Mouse (Mus musculus): Measurements from ENCODE around the gene Cnp.
"Not testable (repeated sequence)": the region's sequence is repeated elsewhere in the genome, so short reads cannot be mapped to it uniquely, and the experiment has no call there.

Cnp gene

DNA sequence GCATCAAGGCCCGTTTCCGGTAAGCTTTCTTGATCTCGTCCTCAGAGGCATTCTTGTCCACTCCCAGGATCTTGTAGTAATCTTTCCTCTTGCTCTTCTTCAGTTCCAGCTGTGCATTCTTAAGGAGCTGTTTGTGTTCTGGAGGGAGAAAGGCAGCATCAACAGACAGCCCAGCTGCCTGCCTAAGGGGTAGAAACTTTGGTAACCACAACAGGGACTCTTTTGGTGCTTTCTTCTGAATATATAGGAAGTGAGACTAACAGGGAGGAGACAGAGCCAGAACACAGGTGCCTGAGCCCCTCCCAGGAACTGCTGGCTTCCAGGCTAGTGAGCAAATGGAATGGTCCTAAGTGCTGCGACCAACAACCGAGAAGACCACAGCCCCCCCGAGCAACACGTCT, 9.9 kb downstream of the Cnp start:
- no peak for DNase-seq (ENCODE audit: low read depth in 1 of 2, low spot score in 2 of 2)

DNA sequence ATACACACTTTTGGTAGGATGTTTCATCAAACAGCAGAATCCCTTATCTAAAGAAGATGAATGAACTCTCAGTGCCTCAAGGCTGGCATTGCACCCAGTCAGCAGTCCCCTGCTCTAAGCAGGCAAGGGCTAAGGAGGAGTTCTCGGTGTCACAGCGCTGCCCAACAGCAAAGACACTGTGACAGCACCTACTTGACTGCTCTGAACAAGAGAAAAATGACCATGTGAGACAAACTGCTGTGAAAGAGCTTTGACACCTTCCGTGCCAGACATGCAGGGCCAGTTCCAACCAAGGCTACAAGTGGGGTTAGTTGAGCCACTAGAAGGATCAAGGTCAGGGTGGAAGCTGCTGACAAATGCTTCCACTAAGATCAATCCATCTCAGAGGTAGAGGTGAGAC, 10.4 kb downstream of the Cnp start:
- no peak for DNase-seq (ENCODE audit: low read depth in 1 of 2, low spot score in 2 of 2)

DNA sequence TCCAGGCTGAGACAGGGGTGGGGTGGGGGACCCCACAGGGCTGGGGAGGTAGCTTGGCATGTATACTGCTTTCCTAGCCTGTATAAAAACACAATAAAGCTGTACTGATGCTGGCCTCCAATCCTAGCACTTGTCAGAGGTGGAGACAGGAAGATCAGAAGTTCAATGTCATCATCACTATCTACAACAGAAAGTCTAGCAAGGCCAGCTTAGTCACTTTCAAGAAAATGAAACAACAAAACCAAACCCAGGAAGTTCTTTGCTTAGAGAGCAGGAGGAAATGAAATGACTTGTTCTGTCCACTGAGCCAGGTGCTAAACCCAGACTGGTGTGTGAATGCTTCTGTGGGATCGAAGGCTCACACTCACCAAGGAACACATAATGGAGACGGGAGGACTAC, 13.8 kb downstream of the Cnp start:
- no peak for DNase-seq (ENCODE audit: low read depth in 1 of 2, low spot score in 2 of 2)

DNA sequence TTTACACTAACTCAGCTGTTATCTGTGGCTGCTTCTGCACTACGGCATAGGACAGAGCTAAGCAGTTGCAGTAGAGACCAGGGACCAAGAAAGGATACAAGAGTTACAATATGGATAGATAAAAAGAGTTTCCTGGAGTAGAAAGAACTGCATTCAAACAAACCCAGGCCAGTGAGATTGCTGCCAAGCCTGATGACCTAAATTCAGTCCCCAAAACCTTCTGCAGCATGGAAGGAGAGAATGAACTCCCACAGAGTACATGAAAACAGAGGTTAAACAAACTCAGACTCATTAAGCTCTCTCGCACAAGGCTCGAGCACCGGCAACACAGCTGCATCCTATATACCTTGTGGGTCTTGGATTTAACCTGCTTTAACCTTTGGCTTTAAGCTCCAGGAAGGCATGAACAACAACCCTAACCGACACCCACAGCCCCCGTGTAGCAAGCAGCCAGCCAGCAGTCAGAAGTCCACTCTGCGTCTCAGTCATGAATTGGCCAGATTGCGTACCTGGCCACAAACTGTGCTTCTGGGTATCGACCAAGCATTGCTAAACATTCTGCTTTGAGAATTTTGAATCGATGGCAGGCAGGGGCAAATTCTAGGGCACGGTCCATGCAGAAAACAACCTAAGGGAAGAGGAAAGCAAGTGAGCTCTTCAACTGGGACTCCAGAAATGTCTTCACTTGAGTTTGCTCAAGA, 17.8 kb downstream of the Cnp start:
- no peak for DNase-seq (ENCODE audit: low read depth in 1 of 2, low spot score in 2 of 2)

DNA sequence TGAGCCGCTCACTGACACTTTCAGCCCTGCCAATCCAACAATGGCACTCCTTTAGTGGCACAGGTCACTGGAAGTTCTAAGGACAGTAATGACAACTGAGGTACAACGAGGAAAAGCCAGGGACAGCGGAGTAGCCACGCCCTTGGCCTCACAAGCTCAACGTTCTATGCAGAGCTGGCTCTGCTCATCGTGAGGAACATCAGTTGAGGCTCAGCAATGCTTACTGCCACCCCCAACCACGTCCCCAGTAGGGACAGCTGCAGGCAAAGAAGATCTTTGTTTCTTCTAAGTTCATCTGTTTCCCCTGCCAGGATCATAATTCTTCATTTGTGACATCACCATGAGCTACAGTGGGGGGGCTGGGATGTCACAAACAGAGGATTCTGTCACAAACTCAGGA, 19.9 kb downstream of the Cnp start:
- DNase-seq (ENCODE audit: low read depth in 1 of 2, low spot score in 2 of 2) = no peak

DNA sequence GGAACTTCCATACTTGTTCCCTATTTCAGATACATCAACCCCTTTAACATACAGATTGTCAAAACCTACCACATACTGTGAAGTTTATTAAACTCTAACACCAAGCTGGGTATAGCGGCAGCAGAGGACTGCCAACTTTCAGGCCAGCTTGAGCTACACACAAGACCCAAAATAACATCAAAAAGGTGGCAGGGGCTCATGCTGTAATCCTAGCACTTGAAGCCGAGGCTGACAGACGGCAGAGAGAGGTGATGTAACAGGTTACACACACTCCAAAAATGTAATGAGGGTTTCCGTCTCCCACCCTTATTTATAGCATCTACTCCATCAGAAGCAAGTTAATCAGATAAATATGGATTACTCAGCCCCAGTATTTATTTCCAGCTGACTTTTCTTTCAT, 20.8 kb downstream of the Cnp start:
- DNase-seq (ENCODE audit: low read depth in 1 of 2, low spot score in 2 of 2) = no peak

DNA sequence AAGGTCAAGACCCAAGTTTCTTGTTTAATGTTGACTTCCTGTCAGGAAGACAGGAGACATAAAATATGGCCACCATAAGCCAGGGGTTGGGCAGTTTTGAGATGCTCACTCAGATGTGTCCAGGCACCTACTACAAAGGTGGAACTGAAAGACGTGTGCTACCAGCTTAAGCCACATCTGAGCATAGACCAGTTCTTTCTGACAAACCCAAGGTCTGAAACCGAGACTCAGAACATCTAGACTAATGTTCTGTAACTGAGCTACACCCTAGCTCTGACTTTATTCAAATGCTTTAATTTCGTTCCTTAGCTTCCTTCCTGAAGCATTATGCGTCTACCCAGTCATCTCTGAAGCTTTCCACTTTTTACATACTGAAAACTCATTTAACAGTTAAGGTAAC, 23.4 kb downstream of the Cnp start:
- DNase-seq (ENCODE audit: low read depth in 1 of 2, low spot score in 2 of 2) = no peak

DNA sequence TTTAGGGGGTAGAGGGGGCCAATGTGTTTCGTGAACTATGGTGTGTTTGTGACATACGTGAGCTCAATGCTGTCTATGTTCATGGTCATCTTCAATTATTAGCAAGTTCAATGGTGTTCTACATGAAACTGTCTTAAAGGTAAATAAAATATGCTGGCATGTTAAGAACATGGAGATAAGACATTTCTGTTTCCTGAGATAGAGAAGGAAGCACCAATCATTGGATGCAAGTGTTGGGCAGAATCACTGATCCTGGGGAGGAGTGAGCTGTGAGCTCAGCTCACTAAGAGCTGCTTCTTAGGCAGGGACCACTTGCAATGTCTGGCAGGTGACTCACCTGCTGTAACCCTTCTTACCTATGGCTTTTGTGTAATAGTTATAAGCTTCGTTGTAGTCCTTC, 26.7 kb downstream of the Cnp start:
- DNase-seq (ENCODE audit: low read depth in 1 of 2, low spot score in 2 of 2) = no peak

DNA sequence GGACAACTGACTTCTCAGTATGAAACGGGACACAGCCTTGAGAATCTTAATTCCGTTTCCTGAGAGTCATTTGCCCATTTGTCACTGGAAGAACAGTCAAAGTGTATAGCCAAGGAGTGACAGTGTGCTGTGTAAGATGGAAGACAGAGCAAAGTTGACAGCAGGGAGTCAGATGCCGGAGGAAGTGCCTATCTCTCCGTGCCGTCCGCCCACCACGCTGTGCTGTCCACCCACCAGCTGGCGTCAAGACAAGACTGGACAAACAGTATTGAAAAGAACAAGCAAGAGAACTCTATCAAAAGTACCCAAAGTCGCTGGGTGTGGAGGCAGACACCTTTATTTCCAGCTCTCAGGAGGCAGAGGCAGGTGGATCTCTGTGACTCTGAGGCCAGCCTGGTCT, 28.5 kb downstream of the Cnp start:
- no peak for DNase-seq (ENCODE audit: low read depth in 1 of 2, low spot score in 2 of 2)

DNA sequence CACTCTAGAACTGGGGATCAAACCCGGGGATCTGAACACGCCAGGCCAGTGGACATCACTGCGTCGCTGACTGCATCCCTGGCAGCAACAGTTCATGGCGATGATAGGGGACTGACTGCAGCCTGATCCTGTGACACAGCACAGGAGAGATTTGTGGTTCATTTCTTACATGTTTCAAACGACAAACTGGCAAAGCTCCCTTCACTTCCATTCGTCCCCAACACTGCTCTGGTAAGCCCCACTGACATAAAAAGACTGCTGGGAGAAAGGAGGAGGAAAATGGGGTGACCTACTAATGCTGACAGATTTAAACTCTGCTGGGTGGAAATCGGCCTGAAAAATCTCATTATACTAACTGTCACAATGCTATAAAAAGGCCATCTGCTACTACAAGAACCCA, 29.1 kb downstream of the Cnp start:
- no peak for DNase-seq (ENCODE audit: low read depth in 1 of 2, low spot score in 2 of 2)

DNA sequence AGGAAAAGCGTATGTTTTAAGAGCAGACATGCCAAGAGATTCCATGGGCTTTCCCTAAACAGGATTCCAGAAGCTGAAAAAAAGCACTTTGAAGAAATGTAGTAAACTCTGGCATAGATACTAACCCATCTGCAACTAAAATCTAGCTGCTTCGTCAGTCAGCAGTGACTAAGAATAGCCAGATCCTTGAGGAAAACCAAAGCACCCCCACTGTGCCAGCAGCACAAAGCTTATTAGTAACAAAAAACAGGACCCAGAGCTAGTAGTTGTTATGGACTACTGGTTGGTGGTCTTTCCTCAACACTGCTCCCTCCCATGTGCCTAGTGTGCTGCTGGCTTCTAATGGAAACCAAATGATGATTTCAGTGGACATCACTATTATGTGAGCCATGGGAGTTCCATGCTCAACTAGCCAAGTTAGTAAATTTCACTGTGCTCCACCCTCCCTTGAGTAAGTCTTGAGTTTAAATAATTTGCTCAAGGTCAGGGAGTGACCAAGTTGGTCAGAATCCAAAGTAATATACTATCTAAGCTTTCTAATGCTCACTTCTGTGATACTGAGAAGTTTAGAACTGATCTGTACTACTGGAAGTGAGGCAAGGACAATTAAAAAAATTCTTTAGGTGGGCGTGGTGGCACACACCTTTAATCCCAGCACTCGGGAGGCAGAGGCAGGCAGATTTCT, 29.8 kb downstream of the Cnp start:
- DNase-seq (ENCODE audit: low read depth in 1 of 2, low spot score in 2 of 2) = no peak

DNA sequence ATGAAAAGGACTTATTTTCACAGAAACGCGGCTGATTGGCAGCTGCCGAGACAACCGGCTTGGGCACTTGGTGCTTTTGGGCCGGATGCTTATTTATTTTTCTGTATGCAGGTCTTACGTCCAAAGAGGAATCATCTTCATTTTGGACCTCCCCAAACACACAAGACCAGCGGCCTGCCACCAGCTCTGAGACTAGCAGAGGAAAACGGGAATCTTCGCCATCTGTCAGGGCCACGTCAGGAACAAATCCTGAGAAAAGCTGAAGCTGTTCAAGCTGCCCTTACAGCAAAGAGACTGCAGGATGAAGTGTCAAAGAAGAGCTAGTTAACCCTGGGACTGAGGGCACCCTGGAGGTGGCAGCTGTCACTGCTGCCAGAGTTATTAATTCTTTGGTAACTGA, 30.7 kb downstream of the Cnp start:
- DNase-seq (ENCODE audit: low read depth in 1 of 2, low spot score in 2 of 2) = no peak

DNA sequence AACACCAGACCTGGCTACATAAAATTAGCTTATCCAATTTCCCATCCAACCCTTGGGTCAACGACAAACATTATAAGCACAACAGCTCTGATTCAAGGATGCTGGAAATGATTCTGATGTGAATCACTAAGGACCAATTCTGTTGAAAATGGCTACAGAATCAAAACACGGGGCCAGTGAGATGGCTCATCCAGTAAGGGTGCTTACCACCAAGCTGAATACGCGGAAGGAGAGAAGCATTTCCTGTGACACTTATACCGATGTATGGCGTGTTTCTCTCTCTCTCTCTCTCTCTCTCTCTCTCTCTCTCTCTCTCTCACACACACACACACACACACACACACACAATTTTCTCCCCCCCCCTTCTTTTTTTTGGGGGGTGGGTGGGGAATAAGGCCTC, 32.4 kb downstream of the Cnp start:
- DNase-seq (ENCODE audit: low read depth in 1 of 2, low spot score in 2 of 2) = no peak

DNA sequence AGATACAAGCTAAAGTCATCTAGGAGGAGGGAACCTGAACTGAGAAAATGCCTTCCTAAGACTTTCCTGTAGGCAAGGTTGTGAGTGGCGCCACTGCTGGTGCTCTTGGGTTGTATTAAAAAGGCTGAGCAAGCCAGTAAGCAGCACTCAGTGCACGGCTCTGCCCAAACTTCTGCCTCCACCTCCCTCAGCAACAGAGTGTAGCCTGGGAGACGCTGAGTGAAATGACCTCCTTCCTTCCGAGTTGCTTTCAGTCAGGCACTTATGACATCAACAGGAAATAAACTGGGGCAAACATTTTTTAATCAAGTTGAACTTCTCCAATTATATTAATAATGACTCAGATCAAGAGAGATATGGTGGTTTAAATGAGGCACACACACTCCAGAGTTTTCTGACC, 34.1 kb downstream of the Cnp start:
- DNase-seq (ENCODE audit: low read depth in 1 of 2, low spot score in 2 of 2) = no peak

DNA sequence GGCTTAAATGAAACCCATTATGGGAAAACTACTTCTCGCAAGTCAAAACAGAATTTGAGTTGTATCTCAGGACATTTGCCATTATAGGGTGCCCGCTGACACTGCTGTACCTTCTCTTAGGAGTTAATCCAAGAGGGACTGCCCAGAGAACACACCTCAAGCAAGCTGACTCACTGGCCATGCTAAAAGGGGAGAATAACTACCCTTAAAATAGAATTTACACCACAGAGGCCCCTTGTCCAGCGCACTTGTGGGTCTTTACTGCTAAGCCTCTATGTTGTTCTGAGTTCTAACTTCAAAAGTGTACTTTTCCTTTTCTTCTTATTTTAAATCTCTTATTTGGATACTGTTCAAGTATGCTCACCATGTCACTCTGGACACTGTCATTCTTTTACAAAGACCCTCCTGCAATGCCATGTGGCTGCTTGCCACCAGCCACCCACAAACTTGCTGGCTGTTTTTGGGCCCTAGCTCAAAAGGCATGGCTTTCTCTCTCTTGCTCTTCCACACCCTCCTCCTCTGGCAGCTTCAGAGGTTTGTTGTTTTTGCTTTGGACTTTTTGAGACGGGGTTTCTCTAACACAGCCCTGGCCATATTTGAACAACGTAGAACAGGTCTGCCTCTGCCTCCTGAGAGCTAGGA, 34.8 kb downstream of the Cnp start:
- no peak for DNase-seq (ENCODE audit: low read depth in 1 of 2, low spot score in 2 of 2)

DNA sequence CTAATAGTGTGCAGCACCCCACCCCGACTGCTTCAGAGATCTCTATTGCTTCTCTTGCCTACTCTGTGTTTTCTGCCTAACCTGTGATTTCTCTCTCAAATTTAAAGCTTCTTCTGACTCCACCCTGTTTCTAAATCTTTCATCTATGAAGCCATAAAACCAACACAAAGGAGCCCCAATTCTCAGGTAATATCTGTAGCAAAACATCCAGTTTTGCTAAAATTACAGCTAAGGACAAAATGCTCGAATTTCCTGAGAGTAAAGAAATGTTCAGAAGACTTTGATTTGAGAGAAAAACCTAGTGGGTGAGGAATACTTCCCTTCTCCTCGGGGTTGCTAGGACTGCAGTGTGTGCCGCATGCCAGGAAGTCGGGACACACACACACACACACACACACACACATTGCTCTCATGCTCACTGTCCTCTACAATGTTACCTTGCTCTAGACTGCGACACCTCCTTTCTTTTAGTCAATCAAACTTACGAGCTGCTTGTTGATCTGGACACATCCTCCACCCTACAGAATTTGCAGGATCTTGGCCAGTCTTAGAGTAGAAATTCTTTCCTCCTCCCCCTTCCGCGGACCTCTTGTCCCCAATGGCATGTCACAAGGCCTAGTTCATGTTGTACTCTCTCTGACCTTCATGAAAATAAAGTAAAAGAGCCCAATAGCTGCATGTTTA, 35.4 kb downstream of the Cnp start:
- no peak for DNase-seq (ENCODE audit: low read depth in 1 of 2, low spot score in 2 of 2)

DNA sequence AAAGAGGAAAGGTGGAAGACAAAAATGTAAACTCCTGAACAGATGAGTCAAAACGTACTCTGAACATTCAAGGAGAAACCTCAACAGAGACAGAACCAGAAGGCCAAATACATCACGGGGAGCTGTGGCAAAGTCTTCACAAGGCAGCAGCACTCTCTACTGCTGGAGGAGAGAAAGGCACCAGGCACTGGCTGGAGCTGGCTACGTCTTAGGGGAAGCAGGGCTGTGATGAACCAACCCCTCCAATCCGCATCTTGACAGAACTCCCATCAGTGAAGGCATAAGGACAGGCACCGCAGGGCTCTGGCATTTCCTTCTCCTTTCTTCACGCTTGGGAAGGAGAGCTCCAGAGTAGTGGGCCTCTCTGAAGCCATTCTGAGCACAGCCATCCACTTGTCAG, 36.9 kb downstream of the Cnp start:
- no peak for DNase-seq (ENCODE audit: low read depth in 1 of 2, low spot score in 2 of 2)

DNA sequence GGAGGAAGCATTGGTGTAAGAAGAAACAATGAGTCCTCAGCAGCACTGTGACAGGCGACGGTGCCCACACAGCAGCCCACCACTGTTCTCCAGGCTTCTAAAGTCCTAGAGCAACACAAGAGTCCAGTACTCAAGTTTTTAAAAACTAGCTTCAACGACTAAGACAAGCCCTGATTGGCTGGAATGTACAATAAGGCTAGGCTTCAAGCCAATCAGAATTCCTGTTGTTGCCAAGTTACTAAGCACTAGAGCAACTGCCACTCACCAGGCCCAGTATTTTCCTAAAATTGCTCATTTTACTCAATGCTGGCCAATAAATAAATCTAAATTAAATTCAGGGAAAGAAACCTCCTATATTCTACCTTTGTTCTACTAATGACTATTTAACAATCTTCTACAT, 38.5 kb downstream of the Cnp start:
- no peak for DNase-seq (ENCODE audit: low read depth in 1 of 2, low spot score in 2 of 2)

DNA sequence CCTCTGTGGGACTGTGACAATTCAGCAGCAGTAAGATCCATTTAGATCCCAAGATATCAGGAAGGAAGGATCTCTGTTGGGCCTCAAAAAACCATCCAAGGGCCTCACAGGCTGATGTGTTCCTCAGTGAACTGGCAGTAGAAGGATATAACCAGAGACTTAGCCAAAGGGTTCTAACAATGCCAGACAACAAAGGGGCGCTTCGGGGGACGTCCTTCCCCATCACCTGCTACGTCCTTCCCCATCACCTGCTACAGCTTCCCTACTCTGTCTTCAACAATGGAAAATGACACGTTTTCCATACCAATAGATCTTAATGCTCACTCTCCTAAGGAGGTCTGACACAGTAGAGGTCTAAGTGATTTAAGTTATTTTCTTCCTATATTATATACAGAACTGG, 41.6 kb downstream of the Cnp start:
- no peak for DNase-seq (ENCODE audit: low read depth in 1 of 2, low spot score in 2 of 2)

DNA sequence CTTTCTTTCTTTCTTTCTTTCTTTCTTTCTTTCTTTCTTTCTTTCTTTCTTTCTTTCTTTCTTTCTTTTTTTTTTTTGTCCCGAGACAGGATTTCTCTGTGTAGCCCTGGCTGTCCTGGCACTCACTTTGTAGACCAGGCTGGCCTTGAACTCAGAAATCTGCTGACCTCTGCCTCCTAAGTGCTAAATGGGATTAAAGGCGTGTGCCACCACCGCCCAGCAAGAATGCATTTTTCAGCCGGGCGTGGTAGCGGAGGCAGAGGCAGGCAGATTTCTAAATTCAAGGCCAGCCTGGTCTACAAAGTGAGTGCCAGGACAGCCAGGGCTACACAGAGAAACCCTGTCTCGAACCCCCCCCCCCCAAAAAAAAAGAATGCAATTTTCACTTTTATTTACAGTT, 42.1 kb downstream of the Cnp start:
- not testable (repeated sequence) for DNase-seq (ENCODE audit: low read depth in 1 of 2, low spot score in 2 of 2)

DNA sequence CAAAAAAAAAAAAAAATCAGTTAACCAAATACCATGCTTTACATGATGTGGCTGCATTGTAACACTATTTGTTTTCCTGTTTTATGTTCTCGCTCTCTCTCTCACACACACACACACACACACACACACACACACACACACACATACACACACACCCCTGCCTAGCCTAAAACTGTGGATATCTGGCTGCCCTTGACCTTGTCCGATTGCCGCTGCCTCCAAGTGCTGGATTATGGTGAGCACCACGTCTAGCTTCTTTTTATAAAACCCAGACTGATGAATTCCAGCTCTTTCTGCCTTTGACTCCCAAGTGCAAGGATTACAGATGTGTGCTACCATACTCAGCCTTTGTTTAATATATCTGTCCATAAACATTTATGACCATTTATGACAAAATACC, 42.8 kb downstream of the Cnp start:
- no peak for DNase-seq (ENCODE audit: low read depth in 1 of 2, low spot score in 2 of 2)
